Mouse (Mus musculus) spleen, adult 2 months (tissue): Measurements from ENCODE around the gene H2-T24. TPM values are rescaled to one million over a fixed set of nuclear protein-coding genes. Genes with fewer than 3 reads are reported as not detected.

ENCODE experiments used
- DNase-seq, 2 experiments: peaks; one replicate each; pipeline versions ENCODE4 v3.0.0 to v3.0.0-alpha.2; 2012 to 2021; ENCODE audit warnings: low spot score in 2 of 2, low read depth in 1 of 2
- H3K27ac ChIP-seq: fragments of 200-500 bp; 2 replicates; pipeline ENCODE4 v1.5.1; 2012; ENCODE audit warnings: low read length, inconsistent platforms; ENCODE audit not compliant: insufficient read depth
- H3K27me3 ChIP-seq: fragments of 200-500 bp; 2 replicates; pipeline ENCODE4 v1.6.1; 2012; ENCODE audit warnings: mild to moderate bottlenecking, moderate library complexity, low read length, inconsistent platforms; ENCODE audit not compliant: control insufficient read depth, insufficient read depth
- H3K36me3 ChIP-seq: fragments of 200-500 bp; 2 replicates; pipeline ENCODE4 v1.6.1; 2012; ENCODE audit warnings: mild to moderate bottlenecking, low read length, inconsistent platforms; ENCODE audit not compliant: control insufficient read depth, insufficient read depth
- H3K4me1 ChIP-seq: fragments of 200-500 bp; 2 replicates; pipeline ENCODE4 v1.6.1; 2011; ENCODE audit warnings: inconsistent platforms; ENCODE audit not compliant: control insufficient read depth, insufficient read depth, insufficient read length
- H3K4me3 ChIP-seq: fragments of 200-500 bp; 2 replicates; pipeline ENCODE4 v1.5.1; 2011; ENCODE audit warnings: mild to moderate bottlenecking, inconsistent platforms; ENCODE audit not compliant: insufficient read depth, insufficient read length; ENCODE audit errors: extremely low read depth
- CTCF ChIP-seq: fragments of 200-500 bp; IDR thresholded peaks from 2 replicates; pipeline ENCODE4 v1.5.1; 2011; ENCODE audit warnings: mild to moderate bottlenecking, inconsistent platforms; ENCODE audit not compliant: insufficient read depth, insufficient read length, insufficient replicate concordance; ENCODE audit errors: extremely low read depth
- POLR2A ChIP-seq: fragments of 200-500 bp; IDR thresholded peaks from 2 replicates; pipeline ENCODE4 v1.6.1; 2011; ENCODE audit warnings: low read depth, low read length, inconsistent platforms
- WGBS: fragments of 180-500 bp; shearing (Covaris S2); methylation state at CpG from one replicate; pipeline ENCODE4 v1.1.7; 2018; 5-methylcytosine and 5-hydroxymethylcytosine counted together
- polyA plus RNA-seq: library from polyadenylated mRNA; depleted of rRNA; stranded (reverse); fragments of >200 nt; gene quantifications from 2 replicates; pipeline ENCODE4 v1.2.3, GENCODE M21; 2012; rRNA removed

H2-T24 gene
- polyA plus RNA-seq, 1 experiment, result 19.1 TPM

DNA sequence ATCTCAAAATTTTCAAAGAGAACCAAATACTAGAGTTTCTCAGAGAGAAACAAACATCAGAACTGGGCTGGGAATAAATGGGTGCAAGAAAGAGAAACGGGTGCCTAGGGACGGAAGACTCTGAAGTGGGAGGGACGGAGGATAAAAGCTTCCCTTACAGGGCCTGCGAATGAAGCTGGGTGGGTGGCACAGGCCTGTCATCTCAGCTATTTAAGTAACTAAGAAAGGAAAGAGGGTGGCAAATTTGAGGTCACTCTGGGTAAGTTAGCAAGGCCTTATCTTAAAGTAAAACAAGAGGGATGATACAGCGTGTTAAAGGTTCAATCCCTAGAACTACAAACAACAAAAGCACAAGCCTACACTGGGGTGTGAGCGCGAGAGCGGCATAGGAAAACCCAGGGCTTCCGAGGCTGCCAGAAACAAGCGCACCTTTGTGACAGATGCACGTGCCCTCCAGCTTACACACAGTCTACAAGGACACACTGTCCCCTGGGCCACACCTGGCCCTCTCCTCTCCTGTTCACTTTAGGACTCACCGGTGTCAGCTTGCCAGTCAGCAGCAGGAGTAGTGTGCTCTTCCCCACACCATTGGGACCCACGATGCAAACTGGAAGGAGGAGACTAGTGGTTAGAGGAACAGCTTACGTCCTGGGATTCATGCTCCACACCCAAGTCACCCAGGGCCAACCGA, 61.7 kb downstream of the H2-T24 start:
- Histone ChIP-seq H3K36me3 (peaks cover 60% of the 10 kb centered on the region), H3K27me3 (no peaks in the 10 kb centered on the region), H3K27ac (no peak overlapping the region), H3K4me1 (no peaks in the 10 kb centered on the region), H3K4me3 (no peak overlapping the region)
- no peak for TF ChIP-seq POLR2A
- TF ChIP-seq CTCF, result no peak
- no peak for DNase-seq
- 96% methylated on average over 15 of the region's 15 CpGs for WGBS

Other genes with a start within 250 kb of the H2-T24 start
- 3.7 and 5.1 TPM in 2 replicates for gene Ier3, start 198.9 kb downstream of the H2-T24 start, polyA plus RNA-seq
- gene Flot1, start 197.3 kb downstream of the H2-T24 start, polyA plus RNA-seq, result 29.9 and 35.8 TPM in 2 replicates
- 305 and 404 TPM in 2 replicates for gene Tubb5, start 182.3 kb downstream of the H2-T24 start, polyA plus RNA-seq
- gene Mdc1, start 179.0 kb downstream of the H2-T24 start, polyA plus RNA-seq, result 10.8 and 11.6 TPM in 2 replicates
- gene Nrm, start 159.2 kb downstream of the H2-T24 start, polyA plus RNA-seq, result 58.5 and 84.2 TPM in 2 replicates
- 144 and 155 TPM in 2 replicates for gene Ppp1r18, start 155.0 kb downstream of the H2-T24 start, polyA plus RNA-seq
- 79.1 and 85.7 TPM in 2 replicates for gene Dhx16, start 140.7 kb downstream of the H2-T24 start, polyA plus RNA-seq
- 35.4 and 39.9 TPM in 2 replicates for gene 2310061I04Rik, start 123.1 kb downstream of the H2-T24 start, polyA plus RNA-seq
- gene Atat1, start 110.5 kb downstream of the H2-T24 start, polyA plus RNA-seq, result 24.3 and 34.8 TPM in 2 replicates
- 39.5 and 45.1 TPM in 2 replicates for gene Mrps18b, start 104.2 kb downstream of the H2-T24 start, polyA plus RNA-seq
- gene Ppp1r10, start 104.1 kb downstream of the H2-T24 start, polyA plus RNA-seq, result 26.1 and 27.1 TPM in 2 replicates
- gene Abcf1, start 50.8 kb downstream of the H2-T24 start, polyA plus RNA-seq, result 65.1 and 79.6 TPM in 2 replicates
- 28.9 and 33.9 TPM in 2 replicates for gene Gnl1, start 40.7 kb downstream of the H2-T24 start, polyA plus RNA-seq
- 19.3 and 24.3 TPM in 2 replicates for gene Prr3, start 40.3 kb downstream of the H2-T24 start, polyA plus RNA-seq
- 344 and 382 TPM in 2 replicates for gene H2-T23, start 12.3 kb upstream of the H2-T24 start, polyA plus RNA-seq
- 60.3 and 61.9 TPM in 2 replicates for gene H2-T22, start 22.2 kb upstream of the H2-T24 start, polyA plus RNA-seq
- gene Gm6034, start 22.4 kb upstream of the H2-T24 start, polyA plus RNA-seq, result 0.08 and 0.22 TPM in 2 replicates
- gene Gm11127, start 37.8 kb upstream of the H2-T24 start, polyA plus RNA-seq, result 0.08 and 0.19 TPM in 2 replicates
- 0.43 and 0.44 TPM in 2 replicates for gene Gm19684, start 101.1 kb upstream of the H2-T24 start, polyA plus RNA-seq
- gene Gm7030, start 108.9 kb upstream of the H2-T24 start, polyA plus RNA-seq, result not detected in 2 replicates
- gene Gm8909, start 148.0 kb upstream of the H2-T24 start, polyA plus RNA-seq, result 0.15 TPM in 1 of 2 replicates, not detected in the other
- not detected in 2 replicates for gene H2-T3, start 169.7 kb upstream of the H2-T24 start, polyA plus RNA-seq
- gene Rpp21, start 237.5 kb upstream of the H2-T24 start, polyA plus RNA-seq, result 59.9 and 79.2 TPM in 2 replicates